29 mouse cellular contexts compared by ENCODE assay signal in genomic region chr14:121428148-121428547, GRCm38 (mm10). TPM values are rescaled to one million over a fixed set of nuclear protein-coding genes. Genes with fewer than 3 reads are reported as not detected.
DNase-seq lines count a peak whose midpoint lies in the region; ATAC-seq and TF ChIP-seq lines count a peak whose summit lies in the region.
"Had no signal": no experiment of that assay in that cellular context is flagged by ENCODE, and none has a peak within 500 bp of the region (broad histone marks: within the 10 kb centered on the region; RNA-seq: fewer than 3 reads in every experiment).

No protein-coding gene starts in this region.

- no peaks in the 10 kb centered on the region for H3K27me3 ChIP-seq in liver, embryonic 13.5 days
- H3K27me3 ChIP-seq: CH12.LX; embryonic facial prominence, embryonic 12.5 days; embryonic facial prominence, embryonic 15.5 days; heart, embryonic 12.5 days; heart, embryonic 15.5 days had no signal

- TF ChIP-seq POLR2A in bone marrow macrophage, adult 2 months (IDR thresholded peaks at IDR 0.05; ENCODE audit: borderline replicate concordance, low read depth, low read length) = no peak

- ATAC-seq in liver, embryonic 13.5 days (ENCODE audit: low read depth) = no peak
- no peak for ATAC-seq in cerebellum, adult (ENCODE audit: insufficient number of reproducible peaks, low FRiP score, low TSS enrichment)
- ATAC-seq: forebrain, embryonic 14.5 days; forebrain, postnatal 0 days; hindbrain, postnatal 0 days; inflammation-experienced regulatory T-cells, adult 6 months; intestine, embryonic 16.5 days had no signal

- no peak for TF ChIP-seq CTCF in bone marrow macrophage, adult 2 months (IDR thresholded peaks at IDR 0.05; ENCODE audit: low read depth, low read length)

- no peaks in the 10 kb centered on the region for H3K36me3 ChIP-seq in liver, embryonic 13.5 days
- H3K36me3 ChIP-seq in ES-E14 (ENCODE audit: control insufficient read depth, insufficient read depth, low read length, poor library complexity, severe bottlenecking) = no peaks in the 10 kb centered on the region
- H3K36me3 ChIP-seq: embryonic facial prominence, embryonic 12.5 days; embryonic facial prominence, embryonic 15.5 days; heart, embryonic 12.5 days; heart, embryonic 15.5 days had no signal

- no peak overlapping the region for H3K27ac ChIP-seq in liver, embryonic 13.5 days
- H3K27ac ChIP-seq in ES-E14 (ENCODE audit: insufficient read depth, low read depth, low read length, poor library complexity, severe bottlenecking) = no peak overlapping the region
- peak overlapping the region; percentile 34 for H3K27ac ChIP-seq in bone marrow macrophage, adult 2 months (ENCODE audit: insufficient read depth, low read depth, low read length)
- H3K27ac ChIP-seq: embryonic facial prominence, embryonic 12.5 days; embryonic facial prominence, embryonic 15.5 days; gastrocnemius, adult 2 months; heart, embryonic 15.5 days; hindbrain, embryonic 14.5 days; hindbrain, postnatal 0 days had no signal

- no peaks in the 10 kb centered on the region for H3K9me3 ChIP-seq in liver, embryonic 13.5 days (replicated peaks)
- H3K9me3 ChIP-seq in ES-E14 (ENCODE audit: control insufficient read depth, insufficient read depth, low read depth, low read length) = no peaks in the 10 kb centered on the region
- H3K9me3 ChIP-seq: embryonic facial prominence, embryonic 15.5 days; heart, embryonic 15.5 days had no signal

- no peak overlapping the region for H3K4me3 ChIP-seq in liver, embryonic 13.5 days (replicated peaks)
- no peak overlapping the region for H3K4me3 ChIP-seq in ES-E14 (ENCODE audit: insufficient read depth in 1 of 2, low read depth in 1 of 2, low read length in 2 of 2, poor library complexity in 1 of 2, severe bottlenecking in 1 of 2)
- no peak overlapping the region for H3K4me3 ChIP-seq in bone marrow macrophage, adult 2 months (ENCODE audit: insufficient read depth, low read length)
- H3K4me3 ChIP-seq: embryonic facial prominence, embryonic 12.5 days; embryonic facial prominence, embryonic 15.5 days; gastrocnemius, adult 2 months; heart, embryonic 12.5 days; heart, embryonic 15.5 days had no signal

- H3K4me1 ChIP-seq in liver, embryonic 13.5 days (replicated peaks) = peaks cover 23% of the 10 kb centered on the region
- H3K4me1 ChIP-seq in ES-E14 (ENCODE audit: control insufficient read depth in 2 of 2, insufficient read depth in 2 of 2, low read length in 2 of 2, poor library complexity in 1 of 2) = peaks cover 0 to 8% of the 10 kb centered on the region in 2 experiments; a peak in 2 of 4 replicates
- H3K4me1 ChIP-seq in bone marrow macrophage, adult 2 months (ENCODE audit: control insufficient read depth, insufficient read depth, low read length) = peaks cover 29% of the 10 kb centered on the region
- H3K4me1 ChIP-seq: embryonic facial prominence, embryonic 12.5 days had no signal

- WGBS in liver, embryonic 13.5 days (ENCODE audit: insufficient replicate concordance) = 81% methylated on average over 4 of the region's 4 CpGs

- peak; percentile 43 for DNase-seq in liver, embryonic 13.5 days
- DNase-seq in liver (no peak), ES-E14 (ENCODE audit: low read depth, low spot score) (no peak)
- DNase-seq in right cerebral cortex, postnatal 4 days = no peak
- DNase-seq: adrenal gland, adult 2 months; adrenal gland, postnatal 14 days; B cell, adult 2 months; cerebellum, adult 11 months; cerebellum, adult 2 months; cerebellum, adult 9-11 months; cerebellum, postnatal 25 days; forebrain, postnatal 0 days; gastrocnemius, adult 2 months; gastrocnemius, postnatal 14 days; heart, adult 18-20 months; heart, postnatal 10 days; heart, postnatal 4 days had no signal

- in situ Hi-C loops in ES-E14 (cut with MboI; ENCODE audit: low sequenced_read_pairs in 2 of 2, unreplicated experiment in 2 of 2) = loop anchor here (25.0 kb wide), 2 partner anchors 166 to 466 kb away; no protein-coding TSS in a partner anchor

- no peak overlapping the region for H3K4me2 ChIP-seq in liver, embryonic 13.5 days
- H3K4me2 ChIP-seq: embryonic facial prominence, embryonic 12.5 days; embryonic facial prominence, embryonic 15.5 days; heart, embryonic 12.5 days; heart, embryonic 15.5 days; hindbrain, embryonic 14.5 days had no signal

- H3K9ac ChIP-seq in liver, embryonic 13.5 days = no peak overlapping the region
- H3K9ac ChIP-seq in ES-E14 (ENCODE audit: insufficient read depth, low read depth, low read length, poor library complexity, severe bottlenecking) = no peak overlapping the region
- H3K9ac ChIP-seq: embryonic facial prominence, embryonic 12.5 days; embryonic facial prominence, embryonic 15.5 days; forebrain, postnatal 0 days; heart, embryonic 12.5 days; heart, embryonic 15.5 days; hindbrain, embryonic 14.5 days had no signal

TF ChIP-seq in ES-E14, 5 proteins besides CTCF, POLR2A, EP300 and RAD21:
- TF ChIP-seq HCFC1 (IDR thresholded peaks at IDR 0.05; ENCODE audit: borderline replicate concordance, insufficient read depth, low read length) = no peak
- peak; percentile 56 for TF ChIP-seq MAFK (IDR thresholded peaks at IDR 0.05; ENCODE audit: insufficient read depth, low read depth, low read length)
- no peak for TF ChIP-seq ZC3H11A (IDR thresholded peaks at IDR 0.05; ENCODE audit: borderline replicate concordance, low read depth, low read length)
- no peak for TF ChIP-seq ZNF384 (IDR thresholded peaks at IDR 0.05; ENCODE audit: low read depth, low read length)

RNA-seq across cellular contexts. Expression of gene Stk24, which starts 48.3 kb away (rescaled TPM):
- 30.6 and 36.0 TPM in 2 replicates for polyA plus RNA-seq in liver, embryonic 13.5 days (2015; fragmentation: Nextera tagmentation; extraction: Ambion mirVana)
- 21.2 and 39.5 TPM in 2 replicates for total RNA-seq in ES-E14 (2012; rRNA removed)
- polyA plus RNA-seq in bone marrow macrophage, adult 2 months (2012; ENCODE audit: insufficient read depth, insufficient read length, missing spikeins) = 97.7 and 101 TPM in 2 replicates
